Mouse (Mus musculus) adrenal gland, postnatal 14 days (tissue): ENCODE results near the gene Smurf2. TPM values are rescaled to one million over a fixed set of nuclear protein-coding genes. Genes with fewer than 3 reads are reported as not detected.

Experiments
- DNase-seq: peaks from one replicate; pipeline ENCODE4 v3.0.0; 2021; ENCODE audit warnings: mixed read lengths
- long read RNA-seq, 2 experiments: library from polyadenylated mRNA; stranded (forward); transcript quantifications; one replicate each; pipeline ENCODE4 v2.0.0; 2021
- total RNA-seq: library from RNA; stranded (reverse); gene quantifications from 2 replicates; pipeline ENCODE4 v1.2.3, GENCODE M21; 2021

Gene Smurf2
- total RNA-seq: 37.5 and 39.8 TPM in 2 replicates
- long read RNA-seq, experiment 1, partial matches to known transcripts: 1 of 10 reads
- long read RNA-seq, experiment 1, other reads (novel, unspliced or antisense): 5 of 10 reads
- long read RNA-seq, experiment 2, partial matches to known transcripts: 0 of 11 reads
- long read RNA-seq, experiment 2, other reads (novel, unspliced or antisense): 7 of 11 reads

DNA sequence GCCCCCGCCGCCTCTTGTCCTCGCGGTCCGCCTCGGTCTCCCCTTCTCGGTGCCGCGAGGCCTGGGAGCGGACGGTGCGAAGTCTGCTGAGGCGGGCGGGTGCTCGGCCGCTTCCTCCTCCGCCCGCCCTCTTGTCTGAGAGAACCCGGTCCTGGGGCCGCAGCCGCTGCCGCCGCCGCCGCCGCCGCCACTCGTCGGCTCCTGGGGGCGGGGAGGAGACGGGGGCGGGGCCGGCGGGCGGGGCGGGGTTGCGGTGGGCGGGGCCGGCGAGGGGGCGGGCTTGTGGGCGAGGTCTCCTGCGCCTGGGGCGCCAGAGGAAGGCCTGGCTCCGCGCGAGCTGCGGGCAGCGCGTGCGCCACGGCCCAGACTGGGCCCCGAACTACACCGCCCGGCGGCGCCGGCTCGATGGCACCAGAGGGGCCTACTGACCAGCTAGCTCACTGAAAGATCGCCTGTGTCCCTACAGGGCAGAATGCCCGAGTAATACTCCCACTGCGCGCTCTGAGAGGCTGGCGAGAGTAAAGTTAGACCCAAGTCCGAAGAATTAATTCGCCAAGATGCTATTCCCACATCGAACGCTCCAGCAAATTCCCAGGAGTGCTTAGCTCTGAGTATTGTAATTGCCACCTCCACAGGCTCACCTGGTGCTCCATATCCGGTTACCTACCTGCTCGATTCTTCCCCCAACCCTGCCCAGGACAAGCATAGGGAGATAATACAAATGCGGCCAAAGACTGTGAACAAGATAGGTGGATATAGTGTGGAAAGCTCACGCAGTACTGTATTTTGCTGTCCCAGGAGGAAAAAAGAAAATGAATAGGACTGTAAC lies at the start of gene Smurf2:
Gene Smurf2, minus strand, starts transcription at position 165 of the 829 bp plus-strand sequence.
- DNase-seq: peak; percentile 94

DNA sequence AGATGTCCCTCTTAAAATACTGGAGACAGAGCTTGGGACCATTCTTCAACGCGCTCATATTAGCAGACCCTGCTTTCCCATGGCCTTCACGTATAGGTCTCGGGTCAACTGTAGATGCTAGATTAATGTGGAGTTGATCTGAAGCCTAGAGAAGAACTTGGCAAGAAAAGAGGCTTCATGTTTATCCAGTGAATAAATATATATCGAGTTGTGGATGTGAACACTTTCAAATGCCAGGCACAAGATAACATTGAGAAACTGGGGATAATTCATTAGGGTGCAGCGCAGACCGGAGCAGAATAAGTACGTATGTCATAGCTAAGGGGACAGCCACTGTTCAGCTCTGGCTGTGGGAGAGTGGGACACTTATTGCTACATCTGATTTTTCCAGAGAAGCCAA lies 49.3 kb upstream of the Smurf2 start:
- no peak for DNase-seq

DNA sequence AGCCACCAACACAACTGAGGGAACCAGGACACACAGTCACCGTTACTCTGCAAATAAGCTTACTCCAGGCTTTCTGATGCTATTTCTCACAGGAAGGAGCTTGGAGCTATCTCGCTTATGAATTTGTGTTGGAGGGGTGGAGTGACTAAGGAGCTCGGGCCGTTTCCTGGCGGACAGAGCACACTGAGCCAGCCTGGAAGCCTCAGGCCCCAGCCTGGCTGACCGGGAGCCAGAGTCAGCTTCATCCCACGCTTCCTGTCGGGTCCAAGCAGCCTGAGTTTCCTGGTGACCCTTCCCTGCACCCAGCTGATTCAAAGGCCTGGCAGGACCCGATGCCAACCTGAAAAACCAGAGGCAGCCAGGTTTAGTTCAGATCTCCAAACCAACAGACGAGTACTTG lies 47.1 kb upstream of the Smurf2 start:
- peak; percentile 46 for DNase-seq

DNA sequence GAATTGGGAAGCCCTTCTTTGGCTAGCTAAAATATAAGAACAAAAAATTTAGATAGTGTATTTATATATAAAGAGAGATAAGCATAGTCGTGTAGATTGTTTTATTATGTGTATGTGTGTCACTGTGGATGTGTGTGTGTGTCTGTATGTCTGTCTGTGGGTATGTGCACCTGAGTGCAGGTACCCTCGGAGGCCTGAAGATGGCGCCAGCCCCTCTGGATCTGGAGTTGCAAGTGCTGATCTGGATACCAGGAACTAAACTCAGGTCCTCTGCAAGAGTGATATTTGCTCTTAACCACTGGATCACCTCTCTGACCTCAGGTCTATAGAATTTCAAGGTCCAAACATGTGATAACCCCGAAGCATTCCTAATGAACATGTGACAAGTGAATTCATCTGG lies 45.4 kb upstream of the Smurf2 start:
- no peak for DNase-seq

DNA sequence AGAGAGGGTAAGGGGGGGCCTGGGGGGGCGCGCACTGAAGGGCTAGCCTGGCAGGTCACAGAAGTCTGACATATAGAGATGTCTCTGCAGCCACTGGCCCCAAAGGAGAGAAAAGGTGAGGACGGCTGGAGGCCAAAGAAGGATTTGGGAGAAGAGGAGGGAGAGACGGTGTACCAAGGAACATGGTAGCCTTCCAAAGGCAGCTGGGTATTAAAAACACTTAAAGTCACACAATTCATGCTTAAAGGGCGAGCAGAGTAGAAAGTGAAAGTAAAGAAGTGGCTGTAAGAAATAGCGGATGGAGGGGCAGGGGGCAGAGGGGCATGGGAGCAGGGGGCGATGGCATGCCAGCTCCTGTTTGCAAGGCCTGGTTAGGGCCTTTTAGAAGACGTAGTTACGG lies 41.8 kb upstream of the Smurf2 start:
- no peak for DNase-seq

DNA sequence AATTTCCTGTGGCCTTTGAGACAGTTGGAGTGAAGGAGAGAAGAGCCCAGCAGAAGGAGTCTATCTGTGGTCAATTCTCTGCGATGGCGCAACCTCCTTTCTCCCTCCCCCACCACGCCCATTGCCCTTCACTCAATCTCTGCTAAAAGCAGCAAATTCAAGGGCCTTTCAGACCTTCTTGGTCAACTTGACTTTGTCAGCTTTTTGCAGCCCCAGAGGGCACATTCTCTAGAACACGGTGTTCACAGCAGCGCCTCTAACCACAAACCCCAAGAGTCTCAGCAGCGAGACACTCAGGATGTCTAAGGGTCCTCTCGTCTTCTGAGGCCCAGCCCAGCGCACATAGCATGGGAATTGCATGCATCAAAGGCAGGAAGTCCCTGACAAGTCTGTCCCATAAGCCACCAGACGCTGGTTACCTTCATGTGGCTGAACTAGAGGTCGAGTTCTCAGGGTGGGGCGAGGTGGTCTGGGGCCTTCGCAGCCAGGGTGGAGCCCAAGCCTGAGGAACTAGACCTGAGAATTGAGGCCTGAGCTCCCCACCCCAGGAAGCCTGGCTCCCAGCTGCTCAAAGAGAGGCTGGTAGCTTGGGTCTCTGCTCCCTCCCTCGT lies 41.1 kb upstream of the Smurf2 start:
- DNase-seq: peak; percentile 52

DNA sequence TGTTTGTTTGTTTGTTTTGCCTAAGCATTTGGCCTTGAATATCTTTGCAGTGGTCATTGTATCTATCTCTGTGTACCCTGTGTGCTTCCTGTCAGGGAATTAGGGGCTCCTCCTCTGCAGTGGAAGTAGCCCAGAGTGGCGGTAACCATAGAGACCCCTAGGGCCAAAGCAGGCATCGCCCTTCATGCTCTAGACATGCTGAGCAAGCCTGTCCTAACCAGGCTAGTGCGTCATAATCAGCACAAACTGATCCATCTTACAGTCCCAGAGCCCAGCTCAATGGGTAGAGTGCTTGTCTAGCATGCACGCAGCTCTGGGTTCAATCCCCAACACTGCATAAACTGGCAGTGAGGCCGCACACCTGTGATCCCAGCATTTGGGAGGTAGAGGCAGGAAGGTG lies 38.6 kb upstream of the Smurf2 start:
- DNase-seq: no peak

DNA sequence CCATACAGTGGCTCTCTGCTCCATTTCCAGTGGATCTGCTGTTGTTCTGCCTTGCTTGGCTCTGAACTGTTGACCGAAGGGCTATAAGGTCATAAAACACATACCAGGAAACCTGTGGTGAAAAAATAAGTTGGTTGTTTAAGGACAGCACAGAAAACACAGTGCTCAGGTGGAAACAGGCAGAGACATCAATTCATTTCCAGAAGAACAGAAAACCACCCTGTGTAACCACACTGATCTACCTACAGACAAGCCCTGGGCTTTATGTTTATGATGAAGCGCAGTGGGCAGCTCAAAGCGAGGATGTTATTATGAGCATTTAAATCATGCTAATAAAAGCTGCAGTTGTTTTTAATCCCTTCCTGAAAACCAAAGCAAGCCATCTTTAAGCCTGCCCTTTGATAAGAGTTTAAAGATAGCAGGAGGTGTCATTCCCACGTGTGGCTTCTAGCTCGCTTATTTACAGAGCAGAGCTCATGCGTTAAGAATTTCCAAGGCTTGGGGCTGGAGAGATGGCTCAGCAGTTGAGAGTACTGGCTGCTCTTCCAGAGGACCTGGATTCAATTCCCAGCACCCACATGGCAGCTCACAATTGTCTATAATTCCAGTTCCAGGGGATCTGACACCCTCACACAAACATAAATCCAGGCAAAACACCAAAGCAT lies 38.0 kb upstream of the Smurf2 start:
- DNase-seq: no peak

DNA sequence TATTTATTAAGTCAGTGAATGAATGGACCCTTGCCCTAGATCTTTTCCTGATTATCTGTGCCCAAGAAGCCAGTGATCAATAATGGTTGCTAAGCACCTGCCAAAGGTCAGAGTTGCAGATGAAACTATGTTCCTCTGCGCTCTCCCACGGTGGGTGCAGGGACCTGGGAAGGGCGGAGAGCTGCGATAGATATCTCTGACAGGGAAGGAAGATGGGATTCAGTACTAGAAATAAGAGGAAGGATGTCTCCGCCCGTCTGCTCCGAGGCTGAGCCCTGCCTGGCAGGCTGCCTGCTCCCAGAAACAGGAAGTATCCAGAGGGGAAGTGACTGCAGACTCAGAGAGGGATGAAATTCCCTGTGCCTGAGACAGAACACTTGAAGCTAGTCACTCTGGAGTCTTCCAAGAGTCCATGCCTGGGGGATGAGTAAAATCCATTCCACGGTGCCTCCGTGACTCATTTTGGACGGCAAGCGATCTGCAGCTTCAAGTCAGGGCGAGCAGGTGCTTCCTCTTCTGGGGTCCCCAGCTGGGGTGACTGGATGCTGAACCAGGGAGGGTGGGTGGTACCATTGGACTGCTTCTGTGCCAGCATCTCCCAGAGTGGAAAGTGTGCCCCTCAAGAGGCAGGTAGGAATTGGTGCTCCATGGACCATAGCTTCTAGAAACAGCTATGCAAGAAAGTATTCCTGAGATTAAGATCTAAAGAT lies 36.9 kb upstream of the Smurf2 start:
- peak; percentile 81 for DNase-seq

DNA sequence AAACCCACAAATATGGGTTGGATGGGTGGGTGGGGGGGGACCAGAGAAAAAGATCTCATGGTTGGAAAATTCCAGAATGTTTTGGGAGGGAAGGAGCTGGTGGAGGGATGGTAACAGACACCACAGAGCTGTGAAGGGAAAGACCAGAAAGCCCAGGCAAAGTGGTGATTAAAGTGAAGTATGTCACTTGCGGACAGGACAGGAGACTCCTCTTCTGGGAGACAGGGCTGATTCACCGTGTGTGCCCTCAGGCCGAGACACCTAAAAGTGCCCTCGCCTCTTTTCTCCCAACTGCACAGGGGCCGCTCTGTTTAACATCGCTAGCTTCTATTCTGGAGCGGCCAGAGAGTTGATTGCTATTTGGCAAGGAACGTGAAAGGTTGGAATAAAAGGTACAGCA lies 34.1 kb upstream of the Smurf2 start:
- DNase-seq: no peak

DNA sequence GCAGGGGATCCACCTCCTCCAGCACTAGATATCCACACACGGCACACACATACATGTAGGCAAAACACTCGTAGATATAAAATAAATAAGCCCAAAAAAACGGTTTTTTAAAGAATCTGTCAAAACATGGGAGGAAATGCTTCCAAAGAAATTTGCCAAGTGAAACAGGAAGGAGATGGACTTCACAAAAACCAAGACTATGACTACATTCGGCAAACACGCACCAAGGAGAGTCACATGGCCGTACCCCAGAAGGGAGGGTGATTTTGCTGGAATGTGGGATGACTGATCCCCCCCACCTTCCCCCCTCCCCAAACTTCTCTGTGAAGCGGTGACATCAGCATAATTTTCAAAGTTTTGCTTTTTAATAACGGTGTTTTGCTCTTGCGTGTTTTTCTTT lies 33.6 kb upstream of the Smurf2 start:
- DNase-seq: no peak

DNA sequence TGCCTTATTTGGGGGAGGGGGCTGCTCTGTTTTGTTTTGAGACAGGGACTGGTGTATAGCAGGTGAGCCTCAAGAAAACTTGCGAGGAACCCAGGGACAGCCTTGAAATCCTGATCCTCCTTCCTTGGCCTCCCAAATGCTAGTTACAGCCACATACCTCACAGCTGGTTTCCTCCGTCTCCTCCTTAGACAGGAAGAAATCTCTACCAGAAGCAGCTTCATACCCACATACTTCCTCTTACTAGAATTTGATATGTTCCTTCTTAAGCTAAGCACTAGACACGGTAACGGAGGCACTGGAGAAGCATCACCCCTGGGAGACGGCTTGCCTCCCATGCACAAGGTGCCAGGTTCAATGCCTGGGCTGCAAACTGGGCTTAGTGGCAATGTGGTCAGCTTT lies 16.8 kb upstream of the Smurf2 start:
- DNase-seq: no peak

DNA sequence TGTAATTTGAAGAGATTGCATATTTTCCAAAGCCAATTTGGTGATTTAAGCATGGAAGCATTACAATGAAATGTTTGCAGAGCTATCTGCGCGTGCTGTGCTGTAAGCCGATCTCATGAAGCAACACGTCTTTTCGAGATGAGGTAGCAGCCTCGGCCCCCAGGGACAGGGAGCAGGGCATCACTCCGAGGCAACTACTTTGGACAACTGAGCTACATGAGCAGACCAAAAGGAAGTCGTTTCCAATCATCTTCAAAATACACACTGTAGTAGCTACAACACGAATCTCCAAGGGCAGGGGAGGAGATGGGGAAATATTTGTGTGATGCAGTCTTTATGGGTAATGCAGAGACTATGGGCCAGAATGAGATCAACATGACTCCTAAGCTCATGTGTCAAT lies 9.9 kb upstream of the Smurf2 start:
- DNase-seq: peak; percentile 11

DNA sequence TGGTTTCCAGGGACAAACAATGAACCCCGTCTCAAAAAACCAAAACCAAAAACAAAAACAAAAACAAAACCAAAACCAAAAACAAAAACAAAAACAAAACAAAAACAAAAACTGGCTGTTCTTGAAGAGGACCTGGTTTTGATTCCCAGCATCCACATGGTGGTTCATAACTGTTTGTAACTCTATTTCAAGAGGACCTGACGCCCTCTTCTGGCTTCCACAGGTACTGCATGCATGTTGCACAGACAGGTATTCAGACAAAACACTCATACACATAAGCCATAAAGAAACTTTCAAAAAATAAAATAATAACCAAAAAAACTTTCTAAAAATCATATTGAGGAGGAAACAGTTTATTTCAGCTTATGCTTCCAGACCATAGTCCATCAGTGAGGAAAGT lies 8.4 kb upstream of the Smurf2 start:
- DNase-seq: peak; percentile 11

DNA sequence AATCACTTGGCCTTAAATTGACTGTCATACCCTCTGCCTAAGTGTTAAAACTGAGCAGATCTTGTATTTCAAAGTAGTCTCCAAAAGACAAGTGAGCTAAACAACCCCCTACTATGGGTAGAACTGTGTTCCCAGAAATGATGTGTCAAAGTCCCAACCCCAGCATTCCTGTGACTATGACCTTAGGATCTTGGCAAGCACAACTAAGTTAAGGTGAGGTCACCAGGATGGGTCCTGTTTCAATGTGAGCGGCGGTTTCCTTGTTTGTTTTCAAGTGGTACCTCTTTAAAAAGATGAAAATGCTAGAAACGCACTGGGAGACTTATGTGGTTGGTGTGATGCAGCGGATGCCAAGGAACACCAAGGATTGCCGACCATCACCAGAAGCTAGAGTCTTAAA lies 7.4 kb upstream of the Smurf2 start:
- DNase-seq: no peak

DNA sequence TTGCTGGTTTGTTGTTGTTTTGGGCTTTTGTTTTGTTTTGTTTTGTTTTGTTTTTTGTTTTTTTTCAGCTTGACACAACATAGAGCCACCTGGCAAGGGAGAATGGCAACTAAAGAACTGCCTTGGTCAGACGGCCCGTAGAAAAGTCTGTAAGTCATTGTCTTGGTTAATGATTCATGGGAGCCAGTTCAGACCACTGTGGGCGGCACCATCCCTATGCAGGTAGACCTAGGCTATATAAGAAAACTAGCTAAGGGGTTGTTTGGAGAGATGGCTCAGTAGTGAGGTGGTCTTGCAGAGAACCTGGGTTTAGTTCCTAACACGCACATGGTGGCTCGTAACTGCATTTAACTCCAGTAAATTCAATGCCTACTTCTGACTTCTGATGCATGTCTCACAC lies 6.7 kb upstream of the Smurf2 start:
- no peak for DNase-seq

DNA sequence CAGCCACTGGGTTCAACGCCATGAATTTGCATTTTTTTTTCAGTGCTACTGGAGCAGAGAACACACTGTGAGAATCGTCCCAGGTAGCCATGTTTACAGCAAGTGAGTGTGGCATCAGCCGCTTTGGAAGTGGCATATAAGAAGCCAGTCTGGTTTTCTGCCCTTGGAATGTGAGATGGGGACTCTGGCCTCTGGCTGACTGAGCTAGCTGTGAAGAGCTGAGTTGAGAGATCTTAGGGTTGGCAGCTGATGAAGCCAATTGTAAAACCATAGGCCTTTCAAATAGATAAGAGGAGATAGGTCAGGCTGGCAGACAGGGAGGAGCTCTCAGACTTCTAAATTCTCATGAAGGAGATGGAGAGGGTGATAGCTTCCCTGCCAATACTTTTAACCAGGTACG lies 6.2 kb upstream of the Smurf2 start:
- no peak for DNase-seq

DNA sequence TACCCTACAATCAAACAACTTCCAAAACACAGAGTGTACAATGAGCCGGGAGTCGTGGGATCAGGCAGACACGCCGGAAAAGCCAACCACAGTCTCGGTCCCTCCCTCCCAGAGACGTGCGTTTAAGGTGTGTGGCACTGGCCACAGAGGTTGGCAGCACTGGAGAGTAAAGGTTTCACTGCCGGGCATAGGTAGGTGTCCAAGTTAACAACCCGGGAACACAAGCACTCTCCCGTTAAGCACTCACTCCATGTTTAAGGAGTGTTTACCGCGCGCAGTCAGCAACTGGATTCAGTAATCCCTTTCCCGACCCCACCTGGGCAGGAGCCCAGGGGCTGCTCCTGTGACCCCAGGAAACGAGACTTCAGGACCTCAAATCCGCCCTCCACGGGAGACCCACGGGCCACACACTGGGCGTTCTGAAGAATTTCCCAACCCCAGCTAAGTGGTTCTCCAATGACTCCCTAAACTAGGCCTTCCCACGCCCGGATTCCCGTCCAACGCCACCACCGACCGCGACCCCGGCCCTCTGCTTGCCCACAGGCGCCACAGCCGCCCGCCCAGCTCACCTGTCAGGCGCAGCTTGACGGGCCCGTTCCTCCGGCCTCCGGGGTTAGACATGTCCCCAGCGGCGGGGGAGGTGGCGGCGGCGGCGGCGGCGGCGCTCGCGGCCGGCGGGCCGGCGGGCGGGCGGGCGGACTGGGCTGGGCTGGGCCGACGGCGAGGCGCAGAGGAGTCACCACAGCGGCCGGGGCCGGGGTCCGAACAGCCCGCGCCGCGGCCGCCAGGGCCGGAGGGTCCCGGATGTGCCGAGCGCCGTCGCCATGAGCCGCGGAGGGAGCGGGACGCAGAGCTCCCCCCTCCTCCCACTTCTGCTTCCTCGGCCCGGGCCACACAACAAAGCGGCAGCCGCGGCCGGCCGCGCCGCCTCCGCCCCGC lies 634 bp downstream of the Smurf2 start:
- DNase-seq: peak; percentile 82

DNA sequence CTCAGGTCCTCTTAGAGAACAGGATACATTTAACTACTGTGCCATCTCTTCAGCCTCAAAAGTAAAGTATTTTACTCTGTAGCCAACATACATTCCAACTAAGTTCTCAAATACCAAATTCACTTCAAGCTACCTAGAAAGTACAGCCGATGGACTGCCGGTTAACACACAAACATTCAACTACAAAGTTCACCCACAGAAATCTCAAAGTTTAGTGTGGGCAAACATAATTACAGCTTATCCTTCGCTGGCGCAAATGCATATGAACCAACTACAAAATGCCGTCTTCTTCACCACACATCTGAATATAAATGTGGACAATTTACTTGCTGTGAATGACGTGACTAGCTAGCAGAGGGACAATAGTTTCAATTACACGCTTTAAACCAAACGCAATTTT lies 1.6 kb downstream of the Smurf2 start:
- DNase-seq: no peak

DNA sequence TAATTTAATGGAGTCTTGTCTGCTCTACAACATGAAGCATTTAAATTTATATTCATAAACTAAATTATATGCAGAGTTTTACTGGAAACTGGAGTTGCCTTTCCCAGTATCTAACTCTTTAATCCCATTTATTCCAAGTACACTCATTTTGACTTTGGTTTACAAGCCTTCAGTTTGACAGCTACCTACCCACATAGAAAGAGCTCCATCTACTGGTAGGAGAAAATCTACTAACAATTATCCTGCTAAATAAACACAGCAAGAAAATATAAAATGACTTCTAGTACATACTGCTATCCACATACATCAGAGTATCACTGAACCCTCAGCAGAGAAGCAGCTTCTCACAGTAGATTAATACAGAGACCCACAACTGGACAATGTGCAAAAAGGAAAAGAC lies 9.3 kb downstream of the Smurf2 start:
- DNase-seq: no peak

DNA sequence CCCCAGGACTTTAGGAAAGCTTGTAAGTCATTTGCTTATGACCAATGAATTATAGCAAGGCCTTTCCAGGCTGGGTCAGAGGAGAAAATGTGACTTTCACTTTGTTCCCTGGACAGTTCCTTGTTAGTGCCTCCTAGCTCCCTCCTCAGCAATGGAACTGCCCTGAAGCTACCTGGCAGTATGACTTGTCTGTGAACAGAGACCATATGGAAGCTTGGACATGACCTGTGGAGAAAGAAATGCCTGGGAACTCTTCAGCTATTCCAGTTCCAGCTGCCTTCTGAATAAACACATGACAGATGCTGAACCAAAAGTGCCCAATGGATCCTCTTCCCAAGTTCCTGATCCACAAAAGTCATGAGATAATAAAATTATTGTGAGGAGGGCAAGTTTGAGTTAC lies 12.5 kb downstream of the Smurf2 start:
- no peak for DNase-seq
